Mouse (Mus musculus) brain, embryonic 14.5 days (tissue): ENCODE results near the gene Slc6a11. TPM values are rescaled to one million over a fixed set of nuclear protein-coding genes. Genes with fewer than 3 reads are reported as not detected.
A peak's percentile ranks its signal among the peaks of the same experiment; 100 is the strongest.

ENCODE experiments used
- DNase-seq: peaks from one replicate; pipeline ENCODE4 v3.0.0-alpha.2; 2011; ENCODE audit warnings: low read depth
- CTCF ChIP-seq: fragments of 200-500 bp; IDR thresholded peaks from 2 replicates; pipeline ENCODE4 v1.5.1; 2012; ENCODE audit warnings: inconsistent platforms, mild to moderate bottlenecking, moderate library complexity, borderline replicate concordance; ENCODE audit not compliant: insufficient read depth, insufficient read length; ENCODE audit errors: extremely low read depth
- POLR2A ChIP-seq: fragments of 200-500 bp; IDR thresholded peaks from 2 replicates; pipeline ENCODE4 v1.6.1; 2012; ENCODE audit warnings: mild to moderate bottlenecking, inconsistent platforms, borderline replicate concordance; ENCODE audit not compliant: poor library complexity, insufficient read depth, insufficient read length, severe bottlenecking; ENCODE audit errors: extremely low read depth
- polyA plus RNA-seq: library from polyadenylated mRNA; depleted of rRNA; stranded (reverse); fragments of >200 nt; gene quantifications from 2 replicates; pipeline ENCODE4 v1.2.3, GENCODE M21; 2012

Gene Slc6a11
- polyA plus RNA-seq, 1 experiment: 46.2 TPM

- DNase-seq: no peak
- no peak for TF ChIP-seq POLR2A
- no peak for TF ChIP-seq CTCF
These were observed 10.4 kb downstream of the Slc6a11 start for GRCm38 (mm10) chr6:114141481-114141880.

GRCm38 (mm10) chr6:114142480-114142879 is 11.4 kb downstream of the Slc6a11 start:
- TF ChIP-seq POLR2A: no peak
- TF ChIP-seq CTCF: no peak

GRCm38 (mm10) chr6:114143544-114143943 is 12.5 kb downstream of the Slc6a11 start:
- no peak for TF ChIP-seq CTCF
- TF ChIP-seq POLR2A: no peak
- DNase-seq: peak; percentile 48

More at GRCm38 (mm10) chr6:114142480-114142879, 11.4 kb downstream of the Slc6a11 start:
- peak; percentile 13 for DNase-seq

- peak; percentile 63 for DNase-seq
- TF ChIP-seq POLR2A (no peak), CTCF (no peak)
These were observed 13.5 kb downstream of the Slc6a11 start for GRCm38 (mm10) chr6:114144447-114145105.

GRCm38 (mm10) chr6:114145650-114146329 is 14.7 kb downstream of the Slc6a11 start:
- TF ChIP-seq POLR2A (no peak), CTCF (no peak)
- no peak for DNase-seq

- DNase-seq: peak; percentile 7
- TF ChIP-seq POLR2A: no peak
- TF ChIP-seq CTCF: no peak
These were observed 24.7 kb downstream of the Slc6a11 start for GRCm38 (mm10) chr6:114155720-114156119.

GRCm38 (mm10) chr6:114158811-114159210 is 27.8 kb downstream of the Slc6a11 start:
- peak; percentile 22 for DNase-seq
- TF ChIP-seq CTCF: no peak
- no peak for TF ChIP-seq POLR2A

- peak; percentile 7 for DNase-seq
- TF ChIP-seq CTCF (no peak), POLR2A (no peak)
These were observed 29.7 kb downstream of the Slc6a11 start for GRCm38 (mm10) chr6:114160732-114161131.

GRCm38 (mm10) chr6:114174052-114174397 is 43.0 kb downstream of the Slc6a11 start:
- DNase-seq: peak; percentile 43
- TF ChIP-seq CTCF (no peak), POLR2A (no peak)

- TF ChIP-seq POLR2A: no peak
- no peak for TF ChIP-seq CTCF
These were observed 43.5 kb downstream of the Slc6a11 start for GRCm38 (mm10) chr6:114174398-114175140.

GRCm38 (mm10) chr6:114178141-114178540 is 47.1 kb downstream of the Slc6a11 start:
- no peak for TF ChIP-seq CTCF
- TF ChIP-seq POLR2A: no peak
- no peak for DNase-seq

More at GRCm38 (mm10) chr6:114174398-114175140, 43.5 kb downstream of the Slc6a11 start:
- peak; percentile 70 for DNase-seq
